Comparison of ENCODE assay signal across 8 mouse cellular contexts in genomic region chr11:117986126-117987031, GRCm38 (mm10). TPM values are rescaled to one million over a fixed set of nuclear protein-coding genes. Genes with fewer than 3 reads are reported as not detected.
DNase-seq lines count a peak whose midpoint lies in the region; ATAC-seq and TF ChIP-seq lines count a peak whose summit lies in the region.

TSS of gene Pgs1 (plus strand) at chr11:117986292.

- peaks cover 21% of the 10 kb centered on the region for H3K4me1 ChIP-seq in hindbrain, postnatal 0 days (ENCODE audit: insufficient read depth, low read length)
- H3K4me1 ChIP-seq in megakaryocyte, embryonic 14.5 days, result peaks cover 69% of the 10 kb centered on the region

- peak within 1 kb of the TSS; percentile 92 for H3K4me2 ChIP-seq in hindbrain, postnatal 0 days (ENCODE audit: low read depth, low read length)

- ATAC-seq in activated CD4-positive, CD25-positive, alpha-beta regulatory T cell, adult 4 months, result peak; percentile 63
- peak; percentile 69 for ATAC-seq in common myeloid progenitor, adult 5-6 weeks (replicated peaks; ENCODE audit: low read depth, poor library complexity, severe bottlenecking)
- ATAC-seq in hindbrain, postnatal 0 days, result peak; percentile 91

- peak within 1 kb of the TSS; percentile 93 for H3K27ac ChIP-seq in hindbrain, postnatal 0 days

- peak within 1 kb of the TSS; percentile 99 for H3K4me3 ChIP-seq in hindbrain, postnatal 0 days (ENCODE audit: low read length)
- H3K4me3 ChIP-seq in megakaryocyte, embryonic 14.5 days (replicated peaks), result peak within 1 kb of the TSS; percentile 96

- no peaks in the 10 kb centered on the region for H3K36me3 ChIP-seq in hindbrain, postnatal 0 days (ENCODE audit: insufficient read depth, low read length)
- no peaks in the 10 kb centered on the region for H3K36me3 ChIP-seq in megakaryocyte, embryonic 14.5 days (replicated peaks; ENCODE audit: low read length)

- peak; percentile 82 to 90 for DNase-seq in gastrocnemius, adult 8-10 months (ENCODE audit: low spot score in 2 of 2)
- peak; percentile 96 for DNase-seq in hindbrain, postnatal 0 days (ENCODE audit: low spot score)
- DNase-seq in left cerebral cortex, adult 8-10 months (ENCODE audit: low spot score in 2 of 2), result peak; percentile 81 to 89
- peak; percentile 92 for DNase-seq in right cerebral cortex, adult 2 months (ENCODE audit: low spot score in 2 of 2)
- DNase-seq in urinary bladder, postnatal 10 days (ENCODE audit: low spot score), result peak; percentile 65

- peak within 1 kb of the TSS; percentile 93 for H3K9ac ChIP-seq in hindbrain, postnatal 0 days (replicated peaks; ENCODE audit: low read length)

- no peak for TF ChIP-seq CTCF in hindbrain, postnatal 0 days (IDR thresholded peaks at IDR 0.05; ENCODE audit: low read depth)

- no peaks in the 10 kb centered on the region for H3K27me3 ChIP-seq in hindbrain, postnatal 0 days (ENCODE audit: insufficient read depth, low read length)
- H3K27me3 ChIP-seq in megakaryocyte, embryonic 14.5 days (replicated peaks), result no peaks in the 10 kb centered on the region

- H3K9me3 ChIP-seq in hindbrain, postnatal 0 days (ENCODE audit: low read length), result no peaks in the 10 kb centered on the region
- H3K9me3 ChIP-seq in megakaryocyte, embryonic 14.5 days, result no peaks in the 10 kb centered on the region

- 5% methylated on average over 51 of the region's 51 CpGs for WGBS in hindbrain, postnatal 0 days

RNA-seq across cellular contexts. Expression of gene Pgs1, which starts in this region (rescaled TPM):
- 10 to 100 TPM; 34.6 to 38.3 TPM for polyA plus RNA-seq in activated CD4-positive, CD25-positive, alpha-beta regulatory T cell, adult 4 months (2017; shearing (Covaris generic))
- 6.8 and 11.7 TPM in 2 replicates for total RNA-seq in common myeloid progenitor, adult 5-6 weeks (2017)
- 10 to 100 TPM; 16.9 to 23.0 (median 19.1) TPM for total RNA-seq in gastrocnemius, adult 8-10 months (2022)
- total RNA-seq in hindbrain, postnatal 0 days (2014; rRNA removed), result 72.7 and 85.0 TPM in 2 replicates
- polyA plus RNA-seq in hindbrain, postnatal 0 days (2015; fragmentation: Nextera tagmentation; extraction: Ambion mirVana), result 57.2 and 58.3 TPM in 2 replicates
- total RNA-seq in left cerebral cortex, adult 8-10 months (2022), result 10 to 100 TPM; 77.9 to 92.4 (median 82.4) TPM
- polyA plus RNA-seq in megakaryocyte, embryonic 14.5 days (2012; ENCODE audit: insufficient read depth, low replicate concordance), result 16.0 and 43.0 TPM in 2 replicates

Comparison
In these comparisons a context has a peak if more than half of its experiments do, and no peak if none do; other contexts are left out.
1. Peak in every context shown above with its lines: DNase-seq, ATAC-seq, H3K4me3 ChIP-seq and H3K27ac ChIP-seq.